Mouse (Mus musculus): ENCODE measurements around the gene Sphk2. TPM values are rescaled to one million over a fixed set of nuclear protein-coding genes. Genes with fewer than 3 reads are reported as not detected.

The Sphk2 gene
- polyA plus RNA-seq (2015; fragmentation: Nextera tagmentation; extraction: Ambion mirVana) = 23.9 and 28.3 TPM in 2 replicates

DNA sequence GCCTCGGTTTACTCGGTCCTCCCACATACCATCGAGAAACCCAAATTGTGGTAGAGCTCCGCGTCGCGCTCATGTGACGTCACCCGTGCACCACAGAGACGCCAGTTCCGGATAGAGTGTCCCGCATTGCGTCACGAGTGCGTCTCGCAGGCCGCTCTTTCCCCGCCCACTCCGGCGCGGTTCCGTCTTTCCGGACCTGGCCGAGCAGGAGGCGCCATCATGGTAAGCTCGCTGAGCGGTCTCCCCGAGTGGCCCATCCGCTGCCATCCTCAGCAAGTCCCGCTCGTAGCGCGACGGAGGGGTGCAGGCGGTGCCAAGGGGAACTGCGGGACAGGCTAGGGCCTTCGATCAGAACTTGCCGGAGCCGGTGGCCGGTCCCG lies at the start of gene Sphk2:
Gene Sphk2, minus strand, starts transcription at position 85 of the 380 bp plus-strand sequence.
- Histone ChIP-seq H3K9me3 (ENCODE audit: control insufficient read depth, low read length) (no peaks in the 10 kb centered on the region), H3K36me3 (ENCODE audit: control insufficient read depth, insufficient read depth, low read length) (peaks cover 25% of the 10 kb centered on the region), H3K9ac (ENCODE audit: low read depth, low read length) (peak within 1 kb of the TSS; percentile 88), H3K4me1 (ENCODE audit: control insufficient read depth, insufficient read depth, low read depth, low read length) (peaks cover 42% of the 10 kb centered on the region), H3K4me2 (ENCODE audit: low read length) (peak within 1 kb of the TSS; percentile 87), H3K27me3 (replicated peaks; ENCODE audit: control insufficient read depth, insufficient read depth, low read length) (no peaks in the 10 kb centered on the region), H3K4me3 (ENCODE audit: low read length) (peak within 1 kb of the TSS; percentile 71), H3K27ac (ENCODE audit: low read depth, low read length) (peak within 1 kb of the TSS; percentile 92)
- under 1% methylated on average over 41 of the region's 41 CpGs for WGBS
- peak; percentile 81 for ATAC-seq

DNA sequence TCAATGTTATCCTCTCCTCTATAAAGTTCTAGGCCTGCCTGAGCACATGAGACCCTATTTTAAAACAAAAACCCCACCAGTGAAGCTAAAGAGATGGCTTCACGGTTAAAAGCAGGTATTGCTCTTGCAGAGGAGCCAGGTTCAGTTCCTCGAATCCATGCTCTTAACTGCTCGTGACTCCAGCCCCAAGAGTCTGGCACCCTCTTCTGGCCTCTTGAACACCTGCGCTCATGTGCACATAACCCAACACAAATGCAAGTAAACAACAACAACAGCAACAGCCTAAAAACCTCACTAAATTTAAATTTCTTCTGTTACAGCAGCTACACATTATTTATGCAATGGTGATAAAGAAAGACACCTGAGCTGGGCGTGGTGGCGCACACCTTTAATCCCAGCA lies 49.7 kb upstream of the Sphk2 start:
- Histone ChIP-seq H3K4me3 (ENCODE audit: low read length) (no peak overlapping the region), H3K4me1 (ENCODE audit: control insufficient read depth, insufficient read depth, low read depth, low read length) (no peaks in the 10 kb centered on the region), H3K9ac (ENCODE audit: low read depth, low read length) (no peak overlapping the region), H3K27ac (ENCODE audit: low read depth, low read length) (no peak overlapping the region), H3K9me3 (ENCODE audit: control insufficient read depth, low read length) (no peaks in the 10 kb centered on the region), H3K36me3 (ENCODE audit: control insufficient read depth, insufficient read depth, low read length) (no peaks in the 10 kb centered on the region), H3K27me3 (replicated peaks; ENCODE audit: control insufficient read depth, insufficient read depth, low read length) (no peaks in the 10 kb centered on the region), H3K4me2 (ENCODE audit: low read length) (no peak overlapping the region)
- WGBS = 88% methylated on average over 6 of the region's 6 CpGs
- ATAC-seq = no peak

DNA sequence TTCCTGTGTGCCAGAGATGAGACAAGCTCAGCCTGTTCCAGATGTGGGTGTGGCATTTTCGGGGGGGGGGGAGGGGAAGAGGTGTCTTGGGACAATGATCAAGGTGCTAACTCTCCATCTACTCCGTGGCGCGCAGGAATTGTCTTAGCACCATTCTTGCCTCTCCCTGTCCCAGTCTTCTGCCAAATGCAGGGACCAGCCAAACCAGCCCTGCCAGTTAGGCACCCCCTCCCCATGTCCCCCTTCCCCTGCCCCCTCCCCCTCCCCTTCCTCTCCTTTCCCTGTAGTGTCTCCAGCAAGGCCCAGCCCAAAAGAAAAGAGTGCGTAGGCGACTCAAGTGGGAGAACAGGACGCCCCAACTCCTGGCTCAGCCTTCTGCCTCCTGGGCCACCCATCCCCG lies 49.0 kb upstream of the Sphk2 start:
- Histone ChIP-seq H3K9me3 (ENCODE audit: control insufficient read depth, low read length) (no peaks in the 10 kb centered on the region), H3K4me2 (ENCODE audit: low read length) (no peak overlapping the region), H3K27ac (ENCODE audit: low read depth, low read length) (no peak overlapping the region), H3K27me3 (replicated peaks; ENCODE audit: control insufficient read depth, insufficient read depth, low read length) (no peaks in the 10 kb centered on the region), H3K36me3 (ENCODE audit: control insufficient read depth, insufficient read depth, low read length) (no peaks in the 10 kb centered on the region), H3K4me1 (ENCODE audit: control insufficient read depth, insufficient read depth, low read depth, low read length) (no peaks in the 10 kb centered on the region), H3K9ac (ENCODE audit: low read depth, low read length) (no peak overlapping the region), H3K4me3 (ENCODE audit: low read length) (no peak overlapping the region)
- 55% methylated on average over 6 of the region's 8 CpGs for WGBS
- ATAC-seq = no peak

DNA sequence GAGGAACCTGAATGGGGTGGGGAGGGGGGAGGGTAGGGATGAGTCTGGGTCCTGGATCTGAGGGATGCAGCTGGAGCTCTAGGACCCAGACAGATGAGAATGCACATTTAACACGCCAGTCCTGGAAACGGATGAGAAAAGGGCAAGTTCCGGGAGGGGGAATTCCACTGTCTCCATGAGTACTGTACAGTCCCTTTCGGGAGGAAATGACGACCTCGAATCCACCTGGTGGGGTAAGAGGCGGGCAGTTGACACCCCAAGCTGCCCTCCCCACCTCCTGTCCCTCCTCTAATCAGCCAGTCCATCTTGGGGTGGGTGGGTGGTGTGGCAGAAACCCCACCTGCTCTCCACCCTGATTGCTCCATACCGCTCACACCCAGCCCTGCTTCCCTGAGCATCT lies 48.2 kb upstream of the Sphk2 start:
- ATAC-seq = no peak
- Histone ChIP-seq H3K9me3 (ENCODE audit: control insufficient read depth, low read length) (no peaks in the 10 kb centered on the region), H3K27ac (ENCODE audit: low read depth, low read length) (no peak overlapping the region), H3K27me3 (replicated peaks; ENCODE audit: control insufficient read depth, insufficient read depth, low read length) (no peaks in the 10 kb centered on the region; the same call in 1 of the 2 replicates), H3K36me3 (ENCODE audit: control insufficient read depth, insufficient read depth, low read length) (no peaks in the 10 kb centered on the region), H3K9ac (ENCODE audit: low read depth, low read length) (no peak overlapping the region), H3K4me1 (ENCODE audit: control insufficient read depth, insufficient read depth, low read depth, low read length) (no peaks in the 10 kb centered on the region), H3K4me3 (ENCODE audit: low read length) (no peak overlapping the region), H3K4me2 (ENCODE audit: low read length) (no peak overlapping the region)
- WGBS = 58% methylated on average over 8 of the region's 8 CpGs

DNA sequence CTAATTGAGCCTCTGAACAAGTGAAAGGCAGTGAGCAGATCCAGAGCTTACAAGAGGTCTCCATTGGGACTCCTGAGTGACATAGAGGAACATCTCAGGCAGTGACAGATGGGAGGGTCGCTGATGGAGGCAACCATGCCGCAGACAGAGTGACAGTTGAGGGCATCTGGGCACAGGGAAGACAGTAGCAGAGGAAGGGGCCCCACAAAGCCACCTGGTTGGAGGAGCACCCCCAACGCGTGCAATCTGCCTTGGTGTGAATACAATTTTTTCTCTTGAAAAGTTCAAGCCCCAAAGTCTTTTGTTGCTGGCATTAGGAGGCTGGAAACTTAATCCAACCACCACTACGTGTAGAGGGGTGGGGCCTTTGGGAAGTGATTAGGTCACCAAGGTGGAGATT lies 42.3 kb upstream of the Sphk2 start:
- WGBS = 63% methylated on average over 5 of the region's 5 CpGs
- Histone ChIP-seq H3K4me2 (ENCODE audit: low read length) (no peak overlapping the region), H3K9ac (ENCODE audit: low read depth, low read length) (no peak overlapping the region), H3K9me3 (ENCODE audit: control insufficient read depth, low read length) (no peaks in the 10 kb centered on the region), H3K27me3 (replicated peaks; ENCODE audit: control insufficient read depth, insufficient read depth, low read length) (peaks cover 16% of the 10 kb centered on the region), H3K27ac (ENCODE audit: low read depth, low read length) (no peak overlapping the region), H3K4me1 (ENCODE audit: control insufficient read depth, insufficient read depth, low read depth, low read length) (peaks cover 5% of the 10 kb centered on the region; the same call in 1 of the 2 replicates), H3K4me3 (ENCODE audit: low read length) (no peak overlapping the region), H3K36me3 (ENCODE audit: control insufficient read depth, insufficient read depth, low read length) (no peaks in the 10 kb centered on the region)
- no peak for ATAC-seq

DNA sequence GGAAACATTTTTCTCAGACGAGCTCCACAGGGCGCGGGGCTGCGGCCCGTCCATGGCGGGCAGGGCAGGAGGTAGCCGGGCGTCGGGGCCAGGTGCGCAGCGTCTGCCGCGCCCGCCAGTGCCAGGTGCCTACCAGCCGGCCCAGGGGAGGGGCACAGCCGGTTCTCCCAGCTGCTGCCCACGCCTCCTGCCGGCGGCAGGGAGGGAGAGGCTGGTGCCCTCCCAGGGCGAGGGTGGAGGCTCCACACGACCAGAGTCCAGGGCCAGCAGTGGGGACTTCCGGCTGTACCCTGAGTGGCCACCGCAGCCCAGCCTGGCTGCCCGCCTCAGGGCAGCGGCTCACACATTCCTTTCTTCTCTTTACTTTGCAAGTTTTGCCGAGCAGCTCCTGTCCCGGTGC lies 41.6 kb upstream of the Sphk2 start:
- peaks cover 16% of the 10 kb centered on the region for H3K27me3 ChIP-seq (replicated peaks; ENCODE audit: control insufficient read depth, insufficient read depth, low read length)
- H3K9me3 ChIP-seq (ENCODE audit: control insufficient read depth, low read length) = no peaks in the 10 kb centered on the region
- no peak for ATAC-seq
- H3K9ac ChIP-seq (ENCODE audit: low read depth, low read length) = no peak overlapping the region
- H3K4me3 ChIP-seq (ENCODE audit: low read length) = no peak overlapping the region
- H3K4me1 ChIP-seq (ENCODE audit: control insufficient read depth, insufficient read depth, low read depth, low read length) = peaks cover 5% of the 10 kb centered on the region; the same call in 1 of the 2 replicates
- H3K4me2 ChIP-seq (ENCODE audit: low read length) = peak overlapping the region; percentile 20
- no peaks in the 10 kb centered on the region for H3K36me3 ChIP-seq (ENCODE audit: control insufficient read depth, insufficient read depth, low read length)
- 8% methylated on average over 21 of the region's 27 CpGs for WGBS
- no peak overlapping the region for H3K27ac ChIP-seq (ENCODE audit: low read depth, low read length)

DNA sequence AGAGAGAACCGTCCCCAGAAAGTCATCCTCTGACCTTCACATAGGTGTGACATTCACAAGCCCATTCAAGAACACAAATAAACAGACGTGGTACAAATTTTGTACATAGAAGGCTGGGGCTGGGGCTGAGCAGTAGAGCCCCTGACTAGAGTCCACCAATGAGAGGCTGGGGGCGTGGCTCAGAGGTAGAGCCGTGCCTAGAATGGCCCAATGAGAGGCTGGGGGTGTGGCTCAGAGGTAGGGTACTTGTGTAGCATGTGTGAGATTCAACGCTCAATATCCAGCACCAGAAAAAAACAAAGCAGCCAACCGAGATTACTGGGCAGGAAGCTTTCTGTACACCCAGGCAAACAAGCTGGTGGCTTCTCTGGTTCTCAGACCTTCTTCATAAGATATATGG lies 37.9 kb upstream of the Sphk2 start:
- Histone ChIP-seq H3K9me3 (ENCODE audit: control insufficient read depth, low read length) (no peaks in the 10 kb centered on the region), H3K27ac (ENCODE audit: low read depth, low read length) (no peak overlapping the region), H3K4me3 (ENCODE audit: low read length) (no peak overlapping the region), H3K4me2 (ENCODE audit: low read length) (no peak overlapping the region), H3K27me3 (replicated peaks; ENCODE audit: control insufficient read depth, insufficient read depth, low read length) (peaks cover 16% of the 10 kb centered on the region), H3K36me3 (ENCODE audit: control insufficient read depth, insufficient read depth, low read length) (no peaks in the 10 kb centered on the region), H3K4me1 (ENCODE audit: control insufficient read depth, insufficient read depth, low read depth, low read length) (peaks cover 5% of the 10 kb centered on the region; the same call in 1 of the 2 replicates), H3K9ac (ENCODE audit: low read depth, low read length) (no peak overlapping the region)
- no peak for ATAC-seq
- WGBS = 52% methylated on average over 6 of the region's 6 CpGs

DNA sequence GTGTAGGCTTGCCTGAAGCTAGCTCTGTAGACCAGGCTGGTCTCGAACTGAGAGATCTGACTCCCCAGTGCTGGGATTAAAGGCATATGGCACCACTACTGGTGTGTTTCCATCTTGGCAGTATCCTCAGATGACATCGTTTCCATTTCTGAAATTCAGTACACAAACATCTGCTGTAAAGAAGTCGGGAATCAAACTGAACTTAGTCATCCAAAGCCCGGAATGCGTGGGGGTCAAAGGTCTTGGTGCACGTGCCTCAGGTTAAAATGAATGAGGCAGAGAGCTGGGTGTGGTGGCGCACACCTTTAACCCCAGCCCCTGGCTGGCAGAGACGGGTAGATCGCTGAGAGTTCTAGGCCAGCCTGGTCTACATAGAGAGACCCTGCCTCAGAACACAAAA lies 32.4 kb upstream of the Sphk2 start:
- Histone ChIP-seq H3K9ac (ENCODE audit: low read depth, low read length) (no peak overlapping the region), H3K36me3 (ENCODE audit: control insufficient read depth, insufficient read depth, low read length) (no peaks in the 10 kb centered on the region), H3K27me3 (replicated peaks; ENCODE audit: control insufficient read depth, insufficient read depth, low read length) (no peaks in the 10 kb centered on the region), H3K4me3 (ENCODE audit: low read length) (no peak overlapping the region), H3K4me2 (ENCODE audit: low read length) (no peak overlapping the region), H3K27ac (ENCODE audit: low read depth, low read length) (no peak overlapping the region), H3K9me3 (ENCODE audit: control insufficient read depth, low read length) (no peaks in the 10 kb centered on the region), H3K4me1 (ENCODE audit: control insufficient read depth, insufficient read depth, low read depth, low read length) (no peaks in the 10 kb centered on the region)
- ATAC-seq = no peak
- 76% methylated on average over 9 of the region's 9 CpGs for WGBS

DNA sequence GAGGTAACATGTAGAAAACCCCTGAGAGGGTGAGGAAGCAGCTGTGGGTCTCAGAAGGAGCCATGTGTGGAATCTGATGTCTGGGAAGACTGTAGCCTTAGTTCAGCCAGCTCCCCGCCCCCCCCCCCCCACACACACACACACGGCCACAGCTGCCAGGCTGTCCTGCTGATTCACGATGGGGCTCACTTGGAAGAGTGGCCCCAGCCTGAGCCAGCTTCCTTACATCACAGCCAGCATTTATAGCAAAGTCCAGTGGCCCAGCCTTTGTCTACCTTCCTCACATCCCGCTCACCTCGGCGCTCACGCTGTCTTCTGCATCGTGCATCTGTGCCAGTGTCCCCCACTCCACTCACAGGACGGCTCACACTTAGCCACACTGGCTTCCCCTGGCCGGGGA lies 31.6 kb upstream of the Sphk2 start:
- Histone ChIP-seq H3K27ac (ENCODE audit: low read depth, low read length) (no peak overlapping the region), H3K4me3 (ENCODE audit: low read length) (no peak overlapping the region), H3K4me2 (ENCODE audit: low read length) (no peak overlapping the region), H3K36me3 (ENCODE audit: control insufficient read depth, insufficient read depth, low read length) (no peaks in the 10 kb centered on the region), H3K27me3 (replicated peaks; ENCODE audit: control insufficient read depth, insufficient read depth, low read length) (no peaks in the 10 kb centered on the region), H3K9ac (ENCODE audit: low read depth, low read length) (no peak overlapping the region; the same call in 1 of the 2 replicates), H3K4me1 (ENCODE audit: control insufficient read depth, insufficient read depth, low read depth, low read length) (no peaks in the 10 kb centered on the region), H3K9me3 (ENCODE audit: control insufficient read depth, low read length) (no peaks in the 10 kb centered on the region)
- no peak for ATAC-seq
- 58% methylated on average over 8 of the region's 10 CpGs for WGBS

DNA sequence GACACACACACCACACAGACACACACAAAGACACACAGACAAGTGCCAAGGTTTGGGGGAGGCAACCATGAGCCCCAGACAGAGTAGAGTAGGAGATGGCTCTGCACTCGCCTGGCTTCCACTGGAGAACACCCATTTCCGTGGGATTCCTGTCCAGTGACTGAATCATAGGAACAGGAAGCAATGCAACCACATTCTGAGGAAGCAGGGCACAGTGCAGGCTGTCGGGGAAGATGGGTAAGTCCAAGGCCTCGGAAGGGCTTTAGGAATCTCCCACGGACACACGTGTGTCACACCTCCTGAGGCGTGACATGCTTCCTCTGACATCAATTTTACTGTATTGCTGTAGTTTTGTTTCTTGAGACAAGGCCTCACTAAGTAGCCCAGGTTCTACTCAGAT lies 30.3 kb upstream of the Sphk2 start:
- Histone ChIP-seq H3K9me3 (ENCODE audit: control insufficient read depth, low read length) (no peaks in the 10 kb centered on the region), H3K4me1 (ENCODE audit: control insufficient read depth, insufficient read depth, low read depth, low read length) (no peaks in the 10 kb centered on the region), H3K27ac (ENCODE audit: low read depth, low read length) (no peak overlapping the region), H3K36me3 (ENCODE audit: control insufficient read depth, insufficient read depth, low read length) (no peaks in the 10 kb centered on the region), H3K9ac (ENCODE audit: low read depth, low read length) (no peak overlapping the region), H3K4me3 (ENCODE audit: low read length) (no peak overlapping the region), H3K4me2 (ENCODE audit: low read length) (no peak overlapping the region), H3K27me3 (replicated peaks; ENCODE audit: control insufficient read depth, insufficient read depth, low read length) (no peaks in the 10 kb centered on the region)
- WGBS = 85% methylated on average over 7 of the region's 7 CpGs
- ATAC-seq = no peak

All from hindbrain, embryonic 16.5 days (tissue).